Mouse (Mus musculus) hindbrain, embryonic 16.5 days (tissue): ENCODE measurements at regions not wholly inside any gene's neighbourhood (a gene's known extent, or its start where the extent isn't known, plus 50 kb on each side); places are given as distances from the start of the nearest gene placed in this dataset.

Experiments used
- ATAC-seq: fragments of 200-750 bp; cut with Nextera tagmentation; 2 replicates; pipeline ENCODE4 v1.8.0; 2017; ENCODE audit warnings: moderate TSS enrichment, moderate library complexity
- H3K27ac ChIP-seq: fragments of 300-500 bp; sonication (generic); 2 replicates; pipeline ENCODE4 v1.5.1; 2014; ENCODE audit warnings: low read depth, mild to moderate bottlenecking, control low read depth, low read length, moderate library complexity
- H3K27me3 ChIP-seq: fragments of 300-500 bp; sonication (generic); replicated peaks from 2 replicates; pipeline ENCODE4 v1.6.1; 2014; ENCODE audit warnings: low read length; ENCODE audit not compliant: control insufficient read depth, insufficient read depth
- H3K36me3 ChIP-seq: fragments of 300-500 bp; sonication (generic); 2 replicates; pipeline ENCODE4 v1.6.1; 2014; ENCODE audit warnings: mild to moderate bottlenecking, low read length, moderate library complexity, mixed read lengths; ENCODE audit not compliant: control insufficient read depth, insufficient read depth
- H3K4me1 ChIP-seq: fragments of 300-500 bp; sonication (generic); 2 replicates; pipeline ENCODE4 v1.6.1; 2014; ENCODE audit warnings: low read depth, low read length; ENCODE audit not compliant: control insufficient read depth, insufficient read depth
- H3K4me2 ChIP-seq: fragments of 300-500 bp; sonication (generic); 2 replicates; pipeline ENCODE4 v1.6.1; 2014; ENCODE audit warnings: mild to moderate bottlenecking, low read length, control low read depth, moderate library complexity
- H3K4me3 ChIP-seq: fragments of 300-500 bp; sonication (generic); 2 replicates; pipeline ENCODE4 v1.5.1; 2014; ENCODE audit warnings: mild to moderate bottlenecking, low read length, control low read depth, moderate library complexity
- H3K9ac ChIP-seq: fragments of 300-500 bp; sonication (generic); 2 replicates; pipeline ENCODE4 v1.6.1; 2014; ENCODE audit warnings: low read depth, mild to moderate bottlenecking, control low read depth, low read length, moderate library complexity
- H3K9me3 ChIP-seq: fragments of 300-500 bp; sonication (generic); 2 replicates; pipeline ENCODE4 v1.6.1; 2014; ENCODE audit warnings: mild to moderate bottlenecking, low read length, moderate library complexity; ENCODE audit not compliant: control insufficient read depth
- WGBS: fragments of 180-500 bp; shearing (Covaris S2); extraction: QIAGEN DNeasy Blood & Tissue Kit; methylation state at CpG from one replicate; pipeline ENCODE4 v1.1.7; 2014; 5-methylcytosine and 5-hydroxymethylcytosine counted together

DNA sequence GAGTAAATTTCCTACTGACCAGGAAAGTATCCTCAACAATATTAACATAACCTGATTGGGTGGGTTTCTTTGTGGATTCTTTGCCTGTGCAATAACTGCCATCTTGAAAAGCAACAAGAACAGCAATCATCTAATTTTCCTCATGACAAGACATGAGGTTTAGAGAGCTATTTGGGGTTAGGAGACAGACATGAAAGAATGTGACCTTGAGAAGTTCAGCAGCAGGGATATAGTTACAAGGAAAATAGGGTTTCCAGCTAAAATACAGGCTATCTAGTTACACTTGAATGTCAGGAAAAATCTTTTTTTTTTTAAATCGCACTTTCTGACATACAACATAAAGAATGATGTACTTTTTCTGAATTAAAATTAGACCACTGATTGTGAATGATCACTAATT, 83.7 kb upstream of the Lama2 start:
- ATAC-seq = no peak
- Histone ChIP-seq H3K4me1 (no peaks in the 10 kb centered on the region), H3K27me3 (no peaks in the 10 kb centered on the region), H3K36me3 (no peaks in the 10 kb centered on the region), H3K27ac (no peak overlapping the region), H3K4me3 (no peak overlapping the region), H3K9me3 (no peaks in the 10 kb centered on the region), H3K9ac (no peak overlapping the region), H3K4me2 (no peak overlapping the region)
- 80% methylated on average over 1 of the region's 1 CpGs for WGBS

DNA sequence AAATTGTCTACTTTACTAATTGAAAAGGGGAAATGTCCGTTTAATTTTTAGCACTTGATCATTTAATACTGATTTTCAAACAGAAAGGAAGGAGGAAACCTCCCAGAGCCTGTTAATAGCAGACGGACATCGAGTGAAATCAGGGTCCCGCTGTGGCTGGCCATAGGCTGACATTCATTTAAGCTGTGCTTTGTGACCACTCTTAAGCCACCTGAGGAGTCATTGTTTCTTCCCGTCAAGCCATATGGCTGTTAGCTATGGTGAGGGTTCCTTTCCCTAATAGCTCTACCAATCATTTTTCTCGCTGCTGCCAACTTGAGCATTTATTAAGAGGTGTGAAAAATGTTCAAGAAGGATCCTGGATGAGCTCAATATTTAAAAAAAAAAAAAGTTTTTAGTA, 78.7 kb upstream of the Lama2 start:
- H3K9ac ChIP-seq = no peak overlapping the region
- 0 out of 2 replicates have a peak, but pooled peaks have one; percentile 56 for ATAC-seq
- WGBS = 27% methylated on average over 6 of the region's 6 CpGs
- H3K4me3 ChIP-seq = no peak overlapping the region
- no peaks in the 10 kb centered on the region for H3K4me1 ChIP-seq
- no peaks in the 10 kb centered on the region for H3K36me3 ChIP-seq
- H3K9me3 ChIP-seq = no peaks in the 10 kb centered on the region
- no peak overlapping the region for H3K4me2 ChIP-seq
- H3K27ac ChIP-seq = no peak overlapping the region
- no peaks in the 10 kb centered on the region for H3K27me3 ChIP-seq

DNA sequence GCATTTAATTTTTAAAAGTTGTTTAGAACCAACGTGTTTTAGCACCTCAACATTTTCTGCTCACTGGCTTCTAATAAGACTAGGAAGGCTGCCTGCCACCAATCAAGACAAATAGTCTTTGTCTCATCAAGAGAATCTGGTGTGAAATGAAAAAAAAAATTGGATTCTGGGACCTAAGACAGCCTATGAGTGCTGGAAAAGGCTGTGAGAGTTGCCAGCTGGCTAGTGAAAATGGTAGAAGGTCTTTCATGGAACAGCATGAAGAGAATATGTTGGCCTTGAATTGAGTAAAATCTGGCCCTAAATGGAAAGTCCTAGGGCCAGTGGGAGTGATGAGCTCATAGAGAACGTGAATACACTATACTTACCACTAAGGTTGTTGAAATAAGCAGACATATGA, 61.8 kb upstream of the Lama2 start:
- Histone ChIP-seq H3K36me3 (no peaks in the 10 kb centered on the region), H3K27ac (no peak overlapping the region), H3K9me3 (peaks cover 3% of the 10 kb centered on the region; the same call in 1 of the 2 replicates), H3K4me1 (no peaks in the 10 kb centered on the region), H3K9ac (no peak overlapping the region), H3K27me3 (no peaks in the 10 kb centered on the region), H3K4me2 (no peak overlapping the region), H3K4me3 (no peak overlapping the region)
- ATAC-seq = no peak
- WGBS = 75% methylated on average over 2 of the region's 2 CpGs

DNA sequence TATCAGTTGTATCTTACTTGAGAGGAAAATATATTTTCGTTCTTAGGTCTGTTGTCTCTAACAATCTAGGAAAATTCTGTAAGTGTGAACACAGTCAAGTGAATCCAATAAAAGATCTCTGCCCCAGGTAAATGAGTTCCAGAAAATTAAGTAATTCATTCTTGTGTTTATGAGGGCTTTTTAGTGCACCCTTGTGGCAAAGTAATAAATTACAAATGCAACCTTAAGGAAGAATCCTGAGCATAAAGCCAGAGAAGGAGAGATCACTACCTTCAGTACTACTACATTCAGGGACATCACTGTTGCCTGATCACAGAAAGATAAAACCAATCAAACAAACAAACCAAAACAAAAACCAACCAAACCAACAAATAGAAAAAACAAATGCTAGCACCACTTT, 56.0 kb upstream of the Lama2 start:
- Histone ChIP-seq H3K27ac (no peak overlapping the region), H3K27me3 (no peaks in the 10 kb centered on the region), H3K4me3 (no peak overlapping the region), H3K9ac (no peak overlapping the region), H3K4me2 (no peak overlapping the region), H3K4me1 (no peaks in the 10 kb centered on the region), H3K36me3 (no peaks in the 10 kb centered on the region), H3K9me3 (no peaks in the 10 kb centered on the region)
- no peak for ATAC-seq
- 82% methylated on average over 1 of the region's 1 CpGs for WGBS

DNA sequence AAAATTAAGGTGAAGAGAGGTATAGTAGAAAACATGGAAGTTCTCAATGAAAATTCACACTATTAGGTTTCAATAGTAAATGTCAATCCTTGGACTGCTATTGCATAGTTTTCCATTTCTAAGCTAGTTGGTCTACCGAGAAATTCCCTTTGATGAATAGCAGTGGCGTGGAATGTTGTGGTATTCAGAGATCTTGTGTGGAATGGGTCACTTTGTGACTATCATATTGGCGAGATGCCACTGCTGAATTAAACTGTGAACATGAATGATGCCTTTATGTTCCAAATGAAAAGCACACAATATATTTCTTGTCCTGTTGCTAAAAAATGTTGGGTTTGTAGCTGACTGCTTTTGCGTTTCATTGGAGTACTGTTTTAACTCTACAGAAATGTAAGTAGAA, 54.8 kb upstream of the Lama2 start:
- Histone ChIP-seq H3K4me2 (no peak overlapping the region), H3K4me1 (no peaks in the 10 kb centered on the region), H3K27ac (no peak overlapping the region), H3K4me3 (no peak overlapping the region), H3K36me3 (no peaks in the 10 kb centered on the region), H3K27me3 (no peaks in the 10 kb centered on the region), H3K9ac (no peak overlapping the region), H3K9me3 (no peaks in the 10 kb centered on the region)
- 49% methylated on average over 4 of the region's 4 CpGs for WGBS
- ATAC-seq = no peak
